Mouse (Mus musculus): ENCODE measurements around the gene Inhbc. TPM values are rescaled to one million over a fixed set of nuclear protein-coding genes. Genes with fewer than 3 reads are reported as not detected.
"Not testable (repeated sequence)": the region's sequence is repeated elsewhere in the genome, so short reads cannot be mapped to it uniquely, and the experiment has no call there.

Gene Inhbc
- polyA plus RNA-seq, 1 experiment from 2014 or later, result not detected

DNA sequence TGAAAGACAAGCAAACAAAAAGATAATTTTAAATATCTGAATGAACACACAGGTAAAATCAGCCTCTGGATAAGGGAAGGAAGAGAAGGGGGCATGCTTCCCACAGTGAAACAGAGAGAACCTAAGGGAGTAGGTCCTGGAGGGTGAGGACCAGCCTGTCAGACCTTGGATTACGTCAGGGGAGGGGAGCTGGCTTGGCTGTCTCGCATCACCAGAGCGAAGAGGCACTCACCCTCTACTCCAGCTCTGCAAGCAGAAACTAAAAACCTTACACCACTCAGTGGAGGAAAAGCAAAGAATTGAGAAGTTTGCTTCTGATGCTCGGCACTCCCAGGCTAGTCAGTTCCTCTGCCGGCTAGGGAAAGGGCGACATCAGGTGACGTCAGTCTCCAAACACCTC lies 50.3 kb downstream of the Inhbc start:
- no peak overlapping the region for H3K27ac ChIP-seq (replicated peaks)
- 81% methylated on average over 7 of the region's 7 CpGs for WGBS
- no peaks in the 10 kb centered on the region for H3K4me1 ChIP-seq
- H3K9me3 ChIP-seq (replicated peaks), result no peaks in the 10 kb centered on the region
- no peak for DNase-seq (ENCODE audit: low spot score)
- no peak overlapping the region for H3K4me3 ChIP-seq
- H3K27me3 ChIP-seq (ENCODE audit: low read depth, poor library complexity, severe bottlenecking), result peaks cover 33% of the 10 kb centered on the region
- no peaks in the 10 kb centered on the region for H3K36me3 ChIP-seq

DNA sequence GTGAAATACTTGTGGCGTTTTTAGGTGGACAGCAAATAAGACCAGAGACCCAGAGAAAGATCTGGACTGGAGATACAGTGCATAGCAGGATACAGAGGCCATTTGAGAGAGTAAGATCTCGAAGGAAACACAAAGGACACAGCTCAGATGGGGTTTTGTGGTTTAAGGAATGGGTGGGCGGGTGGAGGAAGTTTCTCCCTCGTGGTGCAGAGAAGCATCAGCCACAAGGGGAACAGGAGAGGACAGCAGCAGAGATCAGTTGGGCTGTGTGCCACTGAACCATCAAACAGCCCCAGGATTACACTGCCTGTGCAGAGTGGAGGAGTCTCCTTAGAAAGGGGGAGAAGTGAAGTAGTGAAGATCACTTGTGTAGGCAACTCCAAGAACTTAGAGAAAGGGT lies 52.2 kb downstream of the Inhbc start:
- 53% methylated on average over 4 of the region's 4 CpGs for WGBS
- H3K27me3 ChIP-seq (ENCODE audit: low read depth, poor library complexity, severe bottlenecking), result peaks cover 14% of the 10 kb centered on the region
- no peak for DNase-seq (ENCODE audit: low spot score)

DNA sequence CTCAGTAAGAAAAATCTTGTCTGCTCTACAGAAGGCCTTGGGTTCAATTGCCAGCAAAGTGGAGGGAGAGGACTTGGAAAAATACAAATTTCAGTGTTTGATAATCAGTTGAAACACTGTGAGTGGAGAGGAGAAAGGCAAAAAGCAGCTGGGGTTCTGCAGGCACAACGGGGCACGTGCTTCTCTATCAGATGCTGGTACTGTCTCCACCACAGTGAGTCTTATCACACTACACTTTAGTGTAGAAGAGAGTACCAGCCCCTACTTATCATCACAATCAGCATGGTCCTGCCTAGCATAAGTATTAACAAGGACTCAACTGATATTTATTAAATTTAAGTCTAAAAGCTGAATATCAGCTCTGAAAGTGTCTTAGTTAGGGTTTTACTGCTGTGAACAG lies 53.0 kb downstream of the Inhbc start:
- WGBS, result 80% methylated on average over 2 of the region's 2 CpGs
- no peak for DNase-seq (ENCODE audit: low spot score)
- H3K4me1 ChIP-seq, result 0 out of 2 replicates have a peak, but pooled peaks cover 2% of the 10 kb centered on the region
- peaks cover 7% of the 10 kb centered on the region for H3K27me3 ChIP-seq (ENCODE audit: low read depth, poor library complexity, severe bottlenecking)
- H3K27ac ChIP-seq (replicated peaks), result no peak overlapping the region
- H3K36me3 ChIP-seq, result no peaks in the 10 kb centered on the region
- H3K9me3 ChIP-seq (replicated peaks), result no peaks in the 10 kb centered on the region
- H3K4me3 ChIP-seq, result no peak overlapping the region

More for the DNA sequence above, 52.2 kb downstream of the Inhbc start:
- Histone ChIP-seq H3K27ac (replicated peaks) (no peak overlapping the region), H3K36me3 (no peaks in the 10 kb centered on the region), H3K4me3 (no peak overlapping the region), H3K4me1 (no peaks in the 10 kb centered on the region), H3K9me3 (replicated peaks) (no peaks in the 10 kb centered on the region)

DNA sequence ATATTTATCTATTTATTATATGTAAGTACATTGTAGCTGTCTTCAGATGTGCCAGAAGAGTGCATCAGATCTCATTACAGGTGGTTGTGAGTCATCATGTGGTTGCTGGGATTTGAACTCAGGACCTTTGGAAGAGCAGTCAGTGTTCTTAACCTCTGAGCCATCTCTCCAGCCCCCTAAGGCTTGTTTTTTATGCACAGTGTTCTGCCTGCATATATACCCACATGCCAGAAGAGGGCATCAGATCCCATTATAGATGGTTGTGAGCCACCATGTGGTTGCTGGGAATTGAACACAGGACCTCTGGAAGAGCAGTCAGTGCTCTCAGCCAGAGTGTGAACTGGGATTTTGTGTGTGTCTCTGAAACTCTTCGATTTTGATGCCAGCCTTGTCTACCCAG lies 55.3 kb downstream of the Inhbc start:
- H3K27me3 ChIP-seq (ENCODE audit: low read depth, poor library complexity, severe bottlenecking); H3K9me3 ChIP-seq (replicated peaks); H3K27ac ChIP-seq (replicated peaks); H3K4me3 ChIP-seq; H3K36me3 ChIP-seq; DNase-seq (ENCODE audit: low spot score): not testable (repeated sequence)
- peaks cover 16% of the 10 kb centered on the region for H3K4me1 ChIP-seq
- WGBS, result 82% methylated on average over 1 of the region's 1 CpGs

DNA sequence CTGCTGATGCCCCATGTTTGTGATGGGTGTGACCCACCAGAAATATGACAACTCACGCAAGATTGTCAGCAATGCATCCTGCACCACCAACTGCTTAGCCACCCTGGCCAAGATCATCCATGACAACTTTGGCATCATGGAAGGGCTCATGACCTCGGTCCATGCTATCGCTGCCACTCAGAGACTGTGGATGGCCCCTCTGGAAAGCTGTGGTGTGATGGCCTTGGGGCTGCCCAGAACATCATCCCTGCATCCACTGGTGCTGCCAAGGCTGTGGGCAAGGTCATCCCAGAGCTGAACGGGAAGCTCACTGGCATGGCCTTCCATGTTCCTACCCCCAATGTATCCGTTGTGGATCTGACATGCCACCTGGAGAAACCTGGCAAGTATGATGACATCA lies 56.7 kb downstream of the Inhbc start:
- 86% methylated on average over 5 of the region's 5 CpGs for WGBS

DNA sequence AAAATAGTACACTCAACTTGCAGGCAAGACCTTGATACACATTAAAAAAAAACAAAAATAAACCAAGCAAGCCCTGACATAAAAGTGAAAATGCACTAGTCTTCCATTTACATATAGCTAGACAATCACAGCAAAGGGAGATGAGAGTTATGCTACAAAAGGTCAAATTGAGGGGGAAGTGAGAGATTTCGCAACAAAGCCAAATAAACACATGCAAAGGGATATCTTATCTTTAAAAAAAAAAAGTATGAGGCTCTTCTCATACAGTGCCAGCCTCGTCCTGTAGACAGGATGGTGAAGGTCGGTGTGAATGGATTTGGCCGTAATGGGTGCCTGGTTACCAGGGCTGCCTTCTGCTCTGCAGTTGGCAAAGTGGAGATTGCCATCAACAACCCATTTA lies 57.4 kb downstream of the Inhbc start:
- Histone ChIP-seq H3K27ac (replicated peaks) (no peak overlapping the region), H3K4me1 (peaks cover 17% of the 10 kb centered on the region), H3K36me3 (peaks cover 22% of the 10 kb centered on the region), H3K27me3 (ENCODE audit: low read depth, poor library complexity, severe bottlenecking) (no peaks in the 10 kb centered on the region), H3K9me3 (replicated peaks) (no peaks in the 10 kb centered on the region), H3K4me3 (no peak overlapping the region)
- 79% methylated on average over 4 of the region's 4 CpGs for WGBS
- DNase-seq (ENCODE audit: low spot score), result no peak

More for the DNA sequence above, 56.7 kb downstream of the Inhbc start:
- H3K36me3 ChIP-seq, result peaks cover 15% of the 10 kb centered on the region
- H3K4me3 ChIP-seq; H3K9me3 ChIP-seq (replicated peaks); H3K27me3 ChIP-seq (ENCODE audit: low read depth, poor library complexity, severe bottlenecking); DNase-seq (ENCODE audit: low spot score); H3K27ac ChIP-seq (replicated peaks): not testable (repeated sequence)
- peaks cover 17% of the 10 kb centered on the region for H3K4me1 ChIP-seq

DNA sequence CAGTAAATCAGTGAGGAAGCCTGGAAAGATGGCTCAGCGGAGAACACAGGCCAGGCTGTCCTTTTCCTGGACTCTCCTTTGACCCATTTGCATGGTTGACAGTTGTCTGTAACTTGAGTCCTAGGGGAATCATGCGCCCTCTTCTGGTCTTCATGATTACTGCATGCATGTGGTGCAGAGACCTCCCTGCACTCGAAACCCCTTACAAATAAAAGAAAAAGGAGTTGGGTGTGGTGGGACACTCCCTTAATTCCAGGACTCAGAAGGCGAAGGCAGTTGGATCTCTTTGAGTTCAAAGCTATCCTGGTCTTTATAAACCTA lies 57.9 kb downstream of the Inhbc start:
- Histone ChIP-seq H3K36me3 (peaks cover 27% of the 10 kb centered on the region), H3K4me3 (peak overlapping the region; percentile 91), H3K4me1 (peaks cover 17% of the 10 kb centered on the region), H3K27me3 (ENCODE audit: low read depth, poor library complexity, severe bottlenecking) (no peaks in the 10 kb centered on the region), H3K27ac (replicated peaks) (peak overlapping the region; percentile 94), H3K9me3 (replicated peaks) (no peaks in the 10 kb centered on the region)
- peak; percentile 89 for DNase-seq (ENCODE audit: low spot score)
- WGBS, result 2% methylated on average over 4 of the region's 4 CpGs

DNA sequence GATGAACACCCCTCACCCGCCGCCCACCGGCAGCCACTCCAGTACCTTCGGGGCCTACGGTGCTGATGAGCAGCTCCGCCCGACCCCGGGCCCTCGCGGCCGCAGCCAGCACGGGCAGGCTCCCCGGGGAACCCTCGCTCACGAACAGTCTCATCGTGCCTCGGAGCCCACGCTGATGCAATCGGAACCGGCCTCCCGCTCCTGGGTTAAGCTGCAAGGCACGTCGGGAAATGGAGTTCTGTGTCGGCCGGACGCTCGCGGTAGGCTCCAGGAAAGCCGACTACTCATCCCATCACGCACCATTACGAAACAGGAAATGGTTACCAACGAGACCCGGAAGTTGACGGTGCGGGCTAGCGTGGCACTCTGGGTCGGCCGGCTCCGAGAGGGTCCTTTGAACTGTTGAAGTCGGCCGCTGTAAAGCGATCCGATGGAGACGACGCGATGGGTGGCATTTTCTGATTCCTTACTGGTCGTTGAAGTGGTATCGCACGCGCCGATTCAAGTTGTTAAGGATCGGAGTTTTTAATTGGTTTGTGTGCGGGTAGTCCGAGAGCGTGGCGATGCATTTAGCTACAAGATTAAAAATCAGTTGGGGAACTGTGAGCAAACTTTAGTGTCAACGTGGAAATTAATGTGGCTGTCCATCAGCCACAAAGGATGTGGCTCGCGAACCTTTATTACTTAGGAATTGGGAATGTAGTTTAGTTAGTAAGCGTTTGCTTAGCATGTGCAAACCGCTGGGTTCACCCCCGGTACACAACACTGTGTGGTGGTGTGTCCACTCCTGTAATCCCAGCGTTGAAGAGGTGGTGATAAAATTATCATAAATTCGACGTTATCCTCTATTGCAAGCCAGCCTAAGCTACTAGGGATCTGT lies 58.5 kb downstream of the Inhbc start, which contains the start of gene Mars:
Mars (minus strand) TSS at position 311 of the 880 bp plus-strand sequence.
- H3K9me3 ChIP-seq (replicated peaks), result no peaks in the 10 kb centered on the region
- peak within 1 kb of the TSS; percentile 94 for H3K27ac ChIP-seq (replicated peaks)
- H3K4me1 ChIP-seq, result peaks cover 17% of the 10 kb centered on the region
- H3K36me3 ChIP-seq, result peaks cover 33% of the 10 kb centered on the region
- WGBS, result under 1% methylated on average over 65 of the region's 65 CpGs
- DNase-seq (ENCODE audit: low spot score), result peak; percentile 95
- H3K27me3 ChIP-seq (ENCODE audit: low read depth, poor library complexity, severe bottlenecking), result no peaks in the 10 kb centered on the region
- peak within 1 kb of the TSS; percentile 91 for H3K4me3 ChIP-seq

DNA sequence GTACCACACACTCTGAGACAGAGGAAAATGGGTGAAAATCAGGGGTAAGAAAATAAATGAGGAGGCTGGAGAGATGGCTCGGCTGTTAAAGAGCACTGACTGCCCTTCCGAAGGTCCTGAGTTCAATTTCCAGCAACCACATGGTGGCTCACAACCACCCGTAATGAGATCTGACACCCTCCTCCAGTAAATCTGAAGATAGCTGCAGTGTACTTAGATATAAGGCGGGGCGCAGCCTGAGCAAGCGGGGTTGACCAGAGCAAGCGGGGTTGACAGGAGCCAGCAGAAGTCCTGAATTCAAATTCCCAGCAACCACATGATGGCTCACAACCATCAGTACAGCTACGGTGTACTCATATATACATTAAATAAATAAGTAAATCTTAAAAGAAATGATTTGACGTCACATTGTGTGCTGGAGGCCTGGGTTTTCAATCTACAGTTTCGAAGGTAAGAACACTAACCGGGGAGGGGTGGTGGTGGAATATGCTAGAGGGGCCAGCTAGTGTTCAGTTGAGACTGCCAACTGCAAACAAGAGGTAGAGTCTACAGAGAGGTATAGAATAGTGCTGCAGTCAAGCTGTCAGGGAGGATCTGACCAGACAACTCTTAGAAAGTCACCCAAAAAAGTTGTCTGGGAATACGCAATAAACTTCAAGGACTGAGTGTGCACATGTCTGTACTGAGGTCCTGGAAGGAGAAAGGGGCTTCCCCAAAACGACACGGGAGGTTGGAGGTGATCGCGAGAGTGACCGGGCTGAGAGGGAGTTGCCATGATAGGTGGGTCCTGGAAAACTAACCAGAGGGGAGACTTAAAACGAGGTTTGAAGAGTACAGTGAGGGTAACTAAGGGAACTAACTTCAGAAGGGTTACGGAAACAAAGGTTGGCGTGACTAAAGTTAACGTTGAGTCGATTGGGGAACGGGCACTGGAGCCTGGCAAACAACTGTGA lies 59.4 kb downstream of the Inhbc start:
- Histone ChIP-seq H3K4me1 (peaks cover 17% of the 10 kb centered on the region), H3K9me3 (replicated peaks) (no peaks in the 10 kb centered on the region), H3K27me3 (ENCODE audit: low read depth, poor library complexity, severe bottlenecking) (no peaks in the 10 kb centered on the region), H3K36me3 (peaks cover 42% of the 10 kb centered on the region), H3K4me3 (peak overlapping the region; percentile 91), H3K27ac (replicated peaks) (peak overlapping the region; percentile 94)
- DNase-seq (ENCODE audit: low spot score), result no peak
- WGBS, result 39% methylated on average over 23 of the region's 23 CpGs

DNA sequence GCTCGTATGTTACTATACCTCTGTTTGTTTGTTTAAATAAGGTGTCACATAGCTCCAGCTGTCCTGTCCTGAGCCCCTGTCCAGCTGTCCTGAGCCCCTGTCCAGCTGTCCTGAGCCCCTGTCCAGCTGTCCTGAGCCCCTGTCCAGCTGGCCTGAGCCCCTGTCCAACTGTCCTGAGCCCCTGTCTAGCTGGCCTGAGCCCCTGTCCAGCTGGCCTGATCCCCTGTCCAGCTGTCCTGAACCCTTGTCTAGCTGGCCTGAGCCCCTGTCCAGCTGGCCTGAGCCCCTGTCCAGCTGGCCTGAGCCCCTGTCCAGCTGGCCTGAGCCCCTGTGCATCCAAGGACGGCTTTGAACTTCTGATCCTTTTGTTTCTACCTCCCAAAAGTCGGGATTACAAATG lies 61.1 kb downstream of the Inhbc start:
- H3K9me3 ChIP-seq (replicated peaks); H3K27me3 ChIP-seq (ENCODE audit: low read depth, poor library complexity, severe bottlenecking); H3K4me3 ChIP-seq; H3K27ac ChIP-seq (replicated peaks); DNase-seq (ENCODE audit: low spot score): not testable (repeated sequence)
- Histone ChIP-seq H3K36me3 (peaks cover 59% of the 10 kb centered on the region), H3K4me1 (peaks cover 17% of the 10 kb centered on the region)
- 86% methylated on average over 3 of the region's 3 CpGs for WGBS

Data from midbrain, embryonic 10.5 days (tissue).